Mouse (Mus musculus) olfactory bulb, adult 2 months (tissue): Measurements from ENCODE around the gene Optn.

ENCODE experiments used
- CTCF ChIP-seq: fragments of 200-500 bp; IDR thresholded peaks from 2 replicates; pipeline ENCODE4 v1.5.1; 2012; ENCODE audit warnings: low read depth, mild to moderate bottlenecking, low read length, moderate library complexity; ENCODE audit not compliant: insufficient read depth
- POLR2A ChIP-seq: fragments of 200-500 bp; IDR thresholded peaks from 2 replicates; pipeline ENCODE4 v1.6.1; 2012; ENCODE audit warnings: mild to moderate bottlenecking, low read depth, low read length, moderate library complexity; ENCODE audit not compliant: insufficient read depth

DNA sequence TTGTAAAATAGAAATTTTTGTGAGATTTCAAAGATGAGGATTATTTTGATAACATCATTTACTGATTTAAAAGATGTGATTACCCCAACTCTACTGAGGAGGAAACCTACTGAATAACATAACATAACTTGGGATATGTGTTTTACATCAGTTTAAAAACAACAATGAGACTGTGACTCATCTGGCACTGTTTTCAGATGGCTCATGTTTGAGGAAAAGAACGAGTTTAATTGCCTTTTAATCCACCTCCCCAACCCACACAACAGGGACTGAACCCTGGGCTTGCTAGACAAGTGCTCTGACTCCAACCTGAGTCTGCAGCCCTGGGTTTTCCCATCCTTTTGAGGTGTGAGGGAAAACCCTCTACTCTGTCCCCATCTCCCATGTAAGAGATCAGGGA, 31.5 kb upstream of the Optn start:
- no peak for TF ChIP-seq POLR2A
- no peak for TF ChIP-seq CTCF
